Mouse (Mus musculus): ENCODE measurements at regions not wholly inside any gene's neighbourhood (a gene's known extent, or its start where the extent isn't known, plus 50 kb on each side); places are given as distances from the start of the nearest gene placed in this dataset.

GRCm38 (mm10) chr2:142964340-142964739 is 63.0 kb upstream of the Kif16b start:
- no peak for DNase-seq (ENCODE audit: low spot score in 2 of 2)
- intact Hi-C loops (cut with DNase I): no loop called here

GRCm38 (mm10) chr2:142967250-142967649 is 65.9 kb upstream of the Kif16b start:
- intact Hi-C loops (cut with DNase I): loop anchor here (2.0 kb wide), 1 partner anchor 108 kb away; no protein-coding TSS in a partner anchor
- peak; percentile 46 to 47 for DNase-seq (ENCODE audit: low spot score in 2 of 2)

- DNase-seq (ENCODE audit: low spot score in 2 of 2): no peak
- intact Hi-C loops (cut with DNase I): no loop called here
Measured at GRCm38 (mm10) chr2:142980771-142981170, 79.4 kb upstream of the Kif16b start.

GRCm38 (mm10) chr2:142988691-142989090 is 74.1 kb upstream of the Snrpb2 start:
- intact Hi-C loops (cut with DNase I): no loop called here
- no peak for DNase-seq (ENCODE audit: low spot score in 2 of 2)

- intact Hi-C loops (cut with DNase I): no loop called here
- DNase-seq (ENCODE audit: low spot score in 2 of 2): no peak
Measured at GRCm38 (mm10) chr2:142996088-142996487, 66.8 kb upstream of the Snrpb2 start.

- intact Hi-C loops (cut with DNase I): no loop called here
- no peak for DNase-seq (ENCODE audit: low spot score in 2 of 2)
Measured at GRCm38 (mm10) chr2:143002874-143003273, 60.0 kb upstream of the Snrpb2 start.

- intact Hi-C loops (cut with DNase I): no loop called here
Measured at GRCm38 (mm10) chr2:143003341-143003740, 59.5 kb upstream of the Snrpb2 start.

GRCm38 (mm10) chr2:143011380-143011779 is 51.5 kb upstream of the Snrpb2 start:
- intact Hi-C loops (cut with DNase I): no loop called here
- no peak for DNase-seq (ENCODE audit: low spot score in 2 of 2)

More at GRCm38 (mm10) chr2:143003341-143003740, 59.5 kb upstream of the Snrpb2 start:
- no peak for DNase-seq (ENCODE audit: low spot score in 2 of 2)

All from left cerebral cortex, postnatal 36 days (tissue).